Mouse (Mus musculus) central nervous system, embryonic 11.5 days (tissue): ENCODE data around the gene Exosc5. TPM values are rescaled to one million over a fixed set of nuclear protein-coding genes. Genes with fewer than 3 reads are reported as not detected.

Source experiments
- polyA plus RNA-seq: library from polyadenylated mRNA; depleted of rRNA; stranded (reverse); fragments of >200 nt; gene quantifications from 2 replicates; pipeline ENCODE4 v1.2.3, GENCODE M21; 2012; rRNA removed

The Exosc5 gene
- polyA plus RNA-seq, result 45.5 and 45.7 TPM in 2 replicates

GRCm38 (mm10) chr7:25658657-25659472, at the start of gene Exosc5, which contains the start of gene Bckdha:
TSS of gene Exosc5 (plus strand) at chr7:25659164.
TSS of gene Bckdha (minus strand) at chr7:25658981.

DNA sequence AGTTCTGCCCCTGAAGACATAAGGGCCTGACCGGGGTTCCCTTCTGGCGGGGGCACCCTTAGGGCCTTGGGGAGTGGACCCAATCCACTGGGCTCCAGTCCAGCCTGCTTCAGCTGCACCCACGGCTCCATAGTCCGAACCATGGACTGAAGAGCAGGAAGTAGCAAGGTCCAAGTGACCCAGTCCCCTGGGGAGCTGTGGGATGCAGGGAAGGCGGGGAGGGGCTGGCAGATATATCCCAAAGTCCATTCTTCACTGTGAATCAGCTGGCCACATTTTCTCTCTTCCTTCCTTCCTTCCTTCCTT, 43.3 kb upstream of the Exosc5 start, which contains the start of gene Erich4:
Erich4 (minus strand) TSS at position 187 of the 306 bp plus-strand sequence.

DNA sequence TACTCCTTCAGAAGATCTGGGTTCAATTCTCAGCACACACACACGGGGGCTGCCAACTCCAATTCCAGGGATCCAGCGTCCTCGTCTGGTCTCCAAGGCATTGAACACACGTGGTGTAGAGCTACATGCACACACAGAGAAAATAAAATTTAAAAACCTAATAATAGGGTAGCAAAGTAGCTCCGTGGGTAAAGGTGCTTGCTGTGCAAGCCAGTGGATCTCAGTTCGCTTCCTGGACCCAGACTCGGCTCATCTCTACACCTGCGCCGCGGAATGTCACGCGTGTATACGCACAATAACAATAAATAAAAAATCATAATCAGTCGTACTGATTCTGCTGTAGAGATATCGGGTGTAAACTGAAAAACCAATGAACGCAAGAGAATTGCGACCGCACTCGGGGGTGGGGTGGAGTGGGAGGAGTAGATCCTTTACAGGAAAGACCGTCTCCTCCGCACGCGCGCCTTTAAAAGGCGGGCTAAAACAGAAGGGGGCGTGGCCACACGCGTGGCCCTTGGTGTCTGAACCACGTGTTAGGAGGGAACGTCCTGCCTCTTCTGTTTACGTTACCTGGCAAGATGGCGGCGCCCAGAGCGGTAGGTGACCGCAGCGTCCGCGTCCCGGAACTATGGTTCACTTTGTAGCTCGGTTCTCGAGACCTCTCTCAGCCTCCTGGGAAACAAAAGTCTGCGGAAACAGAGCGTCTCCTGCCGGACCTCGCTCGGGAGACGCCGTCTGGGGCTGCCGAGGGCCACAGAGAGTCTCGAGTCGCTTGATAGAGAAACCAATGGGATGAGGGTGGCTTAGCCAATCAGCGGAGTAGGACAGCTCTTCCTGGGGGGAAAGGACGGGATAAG, 39.9 kb upstream of the Exosc5 start, which contains the start of gene Dmac2:
Dmac2 (plus strand) TSS at position 550 of the 857 bp plus-strand sequence.

GRCm38 (mm10) chr7:25626509-25627430, 32.2 kb upstream of the Exosc5 start, which contains the start of gene B3gnt8:
TSS of gene B3gnt8 (plus strand) at chr7:25626654.

GRCm38 (mm10) chr7:25674719-25675300, 15.8 kb downstream of the Exosc5 start, which contains the start of gene Tmem91:
TSS of gene Tmem91 (minus strand) at chr7:25675166.

GRCm38 (mm10) chr7:25680514-25681258, 21.7 kb downstream of the Exosc5 start, which contains the start of gene B9d2:
TSS of gene B9d2 (plus strand) at chr7:25680780.

GRCm38 (mm10) chr7:25686680-25687531, 27.9 kb downstream of the Exosc5 start, which contains the start of gene Tgfb1:
TSS of gene Tgfb1 (plus strand) at chr7:25687002.

GRCm38 (mm10) chr7:25718788-25719417, 59.9 kb downstream of the Exosc5 start, which contains the start of gene Ccdc97:
TSS of gene Ccdc97 (minus strand) at chr7:25719088.

Other genes with a start within 250 kb of the Exosc5 start
- not detected in 2 replicates for gene Cxcl17, start 246.3 kb upstream of the Exosc5 start, polyA plus RNA-seq
- gene Ceacam1, start 181.6 kb upstream of the Exosc5 start, polyA plus RNA-seq, result 0.61 and 1.2 TPM in 2 replicates
- gene Ceacam2, start 119.3 kb upstream of the Exosc5 start, polyA plus RNA-seq, result not detected in 2 replicates
- not detected in 2 replicates for gene Erich4, start 43.3 kb upstream of the Exosc5 start, polyA plus RNA-seq
- 22.3 and 31.2 TPM in 2 replicates for gene Dmac2, start 39.8 kb upstream of the Exosc5 start, polyA plus RNA-seq
- gene B3gnt8, start 32.5 kb upstream of the Exosc5 start, polyA plus RNA-seq, result 1.4 and 1.6 TPM in 2 replicates
- 31.3 and 48.1 TPM in 2 replicates for gene Bckdha, start 183 bp upstream of the Exosc5 start, polyA plus RNA-seq
- gene Tmem91, start 16.0 kb downstream of the Exosc5 start, polyA plus RNA-seq, result 0.52 and 0.74 TPM in 2 replicates
- gene B9d2, start 21.6 kb downstream of the Exosc5 start, polyA plus RNA-seq, result 21.3 and 30.0 TPM in 2 replicates
- 5.5 and 8.6 TPM in 2 replicates for gene Tgfb1, start 27.8 kb downstream of the Exosc5 start, polyA plus RNA-seq
- gene Ccdc97, start 59.9 kb downstream of the Exosc5 start, polyA plus RNA-seq, result 66.6 and 84.8 TPM in 2 replicates
- gene Hnrnpul1, start 95.6 kb downstream of the Exosc5 start, polyA plus RNA-seq, result 80.8 and 115 TPM in 2 replicates
- 22.3 and 32.5 TPM in 2 replicates for gene Axl, start 129.5 kb downstream of the Exosc5 start, polyA plus RNA-seq
- 0.71 and 3.9 TPM in 2 replicates for gene Cyp2s1, start 157.7 kb downstream of the Exosc5 start, polyA plus RNA-seq
- gene Cyp2b10, start 238.5 kb downstream of the Exosc5 start, polyA plus RNA-seq, result 0.02 TPM in 1 of 2 replicates, not detected in the other